Mouse (Mus musculus) A20 (cell line): ENCODE measurements around the gene Slain1.
"Not testable (repeated sequence)": the region's sequence is repeated elsewhere in the genome, so short reads cannot be mapped to it uniquely, and the experiment has no call there.

Experiments used
- DNase-seq: peaks from one replicate; pipeline ENCODE4 v3.0.0-alpha.2; 2011; ENCODE audit warnings: low read depth, low spot score

The Slain1 gene

GRCm38 (mm10) chr14:103720637-103721355 lies 70.8 kb downstream of the Slain1 start:
- peak; percentile 80 for DNase-seq

DNA sequence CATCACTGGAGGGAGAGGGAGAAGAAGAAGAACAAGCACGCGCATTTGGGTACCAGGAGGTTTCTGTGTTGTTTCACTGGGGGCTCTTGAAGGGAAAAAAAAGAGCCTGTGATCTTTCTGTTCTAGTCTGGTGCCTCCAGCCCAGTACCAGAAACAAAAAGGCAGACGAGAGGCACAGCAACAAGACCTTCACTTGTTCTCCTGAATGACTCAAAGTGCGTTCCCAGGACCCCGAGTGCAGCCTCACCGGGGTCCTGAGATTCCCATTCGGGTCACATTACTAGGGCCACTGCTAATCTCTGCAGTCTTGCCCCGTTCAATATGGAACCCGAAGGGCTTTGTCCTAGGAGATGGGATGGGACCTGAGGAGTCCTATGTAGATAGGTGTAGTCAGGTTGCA lies 73.3 kb downstream of the Slain1 start:
- DNase-seq: no peak

DNA sequence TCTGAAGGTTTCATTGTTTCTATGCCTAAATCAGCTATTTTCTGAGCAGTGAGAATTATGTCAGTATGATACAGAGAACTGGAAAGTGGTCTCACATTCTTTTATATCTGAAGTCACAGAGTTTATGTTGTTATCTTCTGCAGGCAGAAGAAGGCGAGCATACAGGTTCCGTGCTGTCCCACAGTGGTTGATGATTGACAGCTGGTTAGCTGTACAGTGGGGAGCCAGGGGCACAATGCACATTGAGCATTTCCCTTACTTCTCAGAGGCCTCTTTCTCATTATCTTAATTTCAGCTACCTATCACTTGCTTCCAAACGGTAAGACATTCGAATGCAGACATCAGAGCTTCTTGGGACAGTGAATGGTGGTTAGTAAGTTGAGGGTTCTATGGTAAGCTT lies 73.8 kb downstream of the Slain1 start:
- DNase-seq: no peak

DNA sequence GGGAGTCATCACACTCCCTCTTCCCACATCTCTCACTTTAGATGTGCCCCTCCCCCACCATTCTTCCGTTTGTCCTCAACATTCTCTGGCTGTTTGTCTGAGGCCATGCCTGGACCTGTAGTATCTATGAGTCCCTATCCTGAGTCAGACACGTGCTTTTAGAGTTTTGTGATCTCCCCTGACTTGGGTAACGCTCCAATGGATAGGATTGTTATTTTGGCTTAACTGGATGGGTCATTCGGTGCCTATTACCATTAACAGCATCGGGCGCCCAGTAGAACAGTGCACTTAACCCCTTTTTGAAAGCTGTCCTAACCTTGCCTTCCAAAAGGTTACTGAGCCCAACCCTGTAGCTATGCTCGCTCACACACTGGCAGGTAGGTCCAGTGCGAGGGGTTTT lies 78.5 kb downstream of the Slain1 start:
- no peak for DNase-seq

- DNase-seq: no peak
Observed at GRCm38 (mm10) chr14:103728951-103729725, 79.1 kb downstream of the Slain1 start.

GRCm38 (mm10) chr14:103729760-103730367 lies 79.8 kb downstream of the Slain1 start:
- DNase-seq: no peak

- DNase-seq: peak; percentile 42
Observed at GRCm38 (mm10) chr14:103732626-103733025, 82.6 kb downstream of the Slain1 start.

GRCm38 (mm10) chr14:103741216-103741615 lies 91.2 kb downstream of the Slain1 start:
- no peak for DNase-seq

- DNase-seq: no peak
Observed at GRCm38 (mm10) chr14:103742150-103742549, 92.1 kb downstream of the Slain1 start.

- DNase-seq: no peak
Observed at GRCm38 (mm10) chr14:103747345-103747744, 97.3 kb downstream of the Slain1 start.

DNA sequence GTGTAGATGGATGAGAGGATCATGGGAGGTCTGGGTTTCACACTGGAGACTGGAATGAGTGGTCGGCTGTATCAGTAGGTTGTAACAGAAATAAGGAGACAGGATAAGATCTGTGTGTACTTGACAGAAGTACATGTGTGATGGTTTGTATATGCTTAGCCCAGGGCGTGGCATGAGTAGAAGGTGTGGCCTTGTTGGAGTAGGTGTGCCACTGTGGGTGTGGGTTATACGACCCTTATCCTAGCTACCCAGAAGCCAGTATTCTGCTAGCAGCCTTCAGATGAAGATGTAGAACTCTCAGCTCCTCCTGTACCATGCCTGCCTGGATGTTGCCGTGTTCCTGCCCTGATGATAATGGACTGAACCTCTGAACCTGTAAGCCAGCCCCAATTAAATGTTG lies 100.6 kb downstream of the Slain1 start:
- DNase-seq: not testable (repeated sequence)

- DNase-seq: no peak
Observed at GRCm38 (mm10) chr14:103751384-103751783, 101.4 kb downstream of the Slain1 start.

DNA sequence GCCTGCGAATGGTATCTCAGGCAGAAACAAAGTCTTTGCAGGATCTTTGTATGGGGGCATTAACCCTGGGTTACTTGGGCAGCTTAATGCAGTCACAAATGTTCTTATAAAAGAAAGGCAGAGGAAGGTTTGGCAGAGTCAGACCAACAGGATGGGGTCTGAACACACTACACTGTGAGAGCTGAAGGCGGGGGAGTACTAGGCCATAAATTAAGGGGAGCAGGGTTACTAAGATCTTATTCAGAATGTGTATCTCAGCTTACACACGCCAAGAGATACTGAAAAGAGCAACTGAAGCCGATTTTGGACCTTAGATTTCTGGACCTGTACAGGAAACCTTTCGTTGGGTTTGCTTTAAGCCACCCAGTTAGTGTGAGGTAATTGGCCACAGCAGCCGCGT lies 102.7 kb downstream of the Slain1 start:
- DNase-seq: no peak

- no peak for DNase-seq
Observed at GRCm38 (mm10) chr14:103754041-103754440, 104.0 kb downstream of the Slain1 start.

GRCm38 (mm10) chr14:103754465-103754864 lies 104.4 kb downstream of the Slain1 start:
- DNase-seq: no peak
